Mouse (Mus musculus) CH12F3 (cell line): ENCODE data around the gene Rhoh.

Source experiments
- in situ Hi-C: fragments of 300-500 bp; cut with MboI; formaldehyde crosslinking; loops from 2 replicates; pipeline ENCODE4 v1.14.3; 2020; ENCODE audit warnings: low sequenced_read_pairs

Rhoh gene

GRCm38 (mm10) chr5:65858355-65858754, 2.7 kb upstream of the Rhoh start:
- in situ Hi-C loops, result no loop called here

GRCm38 (mm10) chr5:65858898-65859297, 2.1 kb upstream of the Rhoh start:
- in situ Hi-C loops, result no loop called here

- in situ Hi-C loops, result no loop called here
These were observed 1.6 kb upstream of the Rhoh start for GRCm38 (mm10) chr5:65859396-65859795.

- in situ Hi-C loops, result no loop called here
These were observed 572 bp upstream of the Rhoh start for GRCm38 (mm10) chr5:65860281-65861000.

GRCm38 (mm10) chr5:65862217-65862927, 1.4 kb downstream of the Rhoh start:
- in situ Hi-C loops, result no loop called here

- in situ Hi-C loops, result no loop called here
These were observed 2.3 kb downstream of the Rhoh start for GRCm38 (mm10) chr5:65863349-65863749.

- in situ Hi-C loops, result no loop called here
These were observed 3.5 kb downstream of the Rhoh start for GRCm38 (mm10) chr5:65864486-65864885.

- in situ Hi-C loops, result no loop called here
These were observed 3.9 kb downstream of the Rhoh start for GRCm38 (mm10) chr5:65864946-65865345.

- in situ Hi-C loops, result no loop called here
These were observed 5.6 kb downstream of the Rhoh start for GRCm38 (mm10) chr5:65866591-65866990.

- in situ Hi-C loops, result no loop called here
These were observed 6.5 kb downstream of the Rhoh start for GRCm38 (mm10) chr5:65867380-65868116.

- in situ Hi-C loops, result no loop called here
These were observed 7.4 kb downstream of the Rhoh start for GRCm38 (mm10) chr5:65868419-65868818.

GRCm38 (mm10) chr5:65869660-65870059, 8.6 kb downstream of the Rhoh start:
- in situ Hi-C loops, result no loop called here

- in situ Hi-C loops, result no loop called here
These were observed 10.4 kb downstream of the Rhoh start for GRCm38 (mm10) chr5:65871276-65871875.

- in situ Hi-C loops, result no loop called here
These were observed 12.2 kb downstream of the Rhoh start for GRCm38 (mm10) chr5:65873212-65873611.

GRCm38 (mm10) chr5:65875269-65875668, 14.3 kb downstream of the Rhoh start:
- in situ Hi-C loops, result no loop called here

- in situ Hi-C loops, result no loop called here
These were observed 17.4 kb downstream of the Rhoh start for GRCm38 (mm10) chr5:65878367-65878766.

GRCm38 (mm10) chr5:65881254-65881653, 20.2 kb downstream of the Rhoh start:
- in situ Hi-C loops, result no loop called here

- in situ Hi-C loops, result no loop called here
These were observed 21.6 kb downstream of the Rhoh start for GRCm38 (mm10) chr5:65882476-65883205.

GRCm38 (mm10) chr5:65883355-65883754, 22.3 kb downstream of the Rhoh start:
- in situ Hi-C loops, result no loop called here

GRCm38 (mm10) chr5:65885699-65886443, 24.9 kb downstream of the Rhoh start:
- in situ Hi-C loops, result no loop called here
